Mouse (Mus musculus) limb, embryonic 14.5 days (tissue): ENCODE measurements around the gene Bend4. TPM values are rescaled to one million over a fixed set of nuclear protein-coding genes. Genes with fewer than 3 reads are reported as not detected.

Source experiments
- ATAC-seq: fragments of 200-750 bp; cut with Nextera tagmentation; 2 replicates; pipeline ENCODE4 v1.8.0; 2017; ENCODE audit warnings: low read depth, moderate number of reproducible peaks, moderate TSS enrichment; ENCODE audit not compliant: low FRiP score
- DNase-seq: peaks from one replicate; pipeline ENCODE4 v3.0.0-alpha.2; 2015; ENCODE audit warnings: low spot score
- H3K27ac ChIP-seq: fragments of 300-500 bp; sonication (generic); replicated peaks from 2 replicates; pipeline ENCODE4 v1.5.1; 2014; ENCODE audit warnings: low read depth, mild to moderate bottlenecking, low read length, moderate library complexity, mixed read lengths
- H3K27me3 ChIP-seq: fragments of 300-500 bp; sonication (generic); 2 replicates; pipeline ENCODE4 v1.6.1; 2014; ENCODE audit warnings: low read length, mixed read lengths; ENCODE audit not compliant: control insufficient read depth, insufficient read depth
- H3K36me3 ChIP-seq: fragments of 300-500 bp; sonication (generic); 2 replicates; pipeline ENCODE4 v1.6.1; 2014; ENCODE audit warnings: mild to moderate bottlenecking, low read length, moderate library complexity, mixed read lengths; ENCODE audit not compliant: control insufficient read depth, insufficient read depth
- H3K4me1 ChIP-seq: fragments of 300-500 bp; sonication (generic); 2 replicates; pipeline ENCODE4 v1.6.1; 2014; ENCODE audit warnings: antibody characterized with exemption, low read length, mixed read lengths; ENCODE audit not compliant: control insufficient read depth, insufficient read depth
- H3K4me2 ChIP-seq: fragments of 300-500 bp; sonication (generic); replicated peaks from 2 replicates; pipeline ENCODE4 v1.6.1; 2014; ENCODE audit warnings: low read depth, mild to moderate bottlenecking, low read length, moderate library complexity; ENCODE audit not compliant: severe bottlenecking
- H3K4me3 ChIP-seq: fragments of 300-500 bp; sonication (generic); replicated peaks from 2 replicates; pipeline ENCODE4 v1.5.1; 2014; ENCODE audit warnings: low read length
- H3K9ac ChIP-seq: fragments of 300-500 bp; sonication (generic); 2 replicates; pipeline ENCODE4 v1.6.1; 2014; ENCODE audit warnings: mild to moderate bottlenecking, low read depth, low read length, moderate library complexity; ENCODE audit not compliant: severe bottlenecking
- H3K9me3 ChIP-seq: fragments of 300-500 bp; sonication (generic); 2 replicates; pipeline ENCODE4 v1.6.1; 2016; ENCODE audit warnings: low read length; ENCODE audit not compliant: control insufficient read depth
- POLR2A ChIP-seq: fragments of 200-500 bp; IDR thresholded peaks from 2 replicates; pipeline ENCODE4 v1.8.0; 2012; ENCODE audit warnings: inconsistent platforms, mild to moderate bottlenecking, moderate library complexity, borderline replicate concordance; ENCODE audit not compliant: insufficient read depth, insufficient read length; ENCODE audit errors: extremely low read depth
- WGBS: fragments of 180-500 bp; shearing (Covaris S2); extraction: QIAGEN DNeasy Blood & Tissue Kit; methylation state at CpG from one replicate; pipeline ENCODE4 v1.1.7; 2014; 5-methylcytosine and 5-hydroxymethylcytosine counted together
- polyA plus RNA-seq, 2 experiments: library from polyadenylated mRNA; depleted of rRNA in 1 of 2; stranded (reverse) in 1 of 2; unstranded in 1 of 2; fragments of >200 nt; fragmentation: Nextera tagmentation in 1 of 2; extraction: Ambion mirVana in 1 of 2; gene quantifications; 2 replicates each; pipeline versions ENCODE4 v1.2.1 to v1.2.3; 2012 to 2014

Bend4 gene
- polyA plus RNA-seq, 2 experiments = 2.1 to 3.6 TPM

DNA sequence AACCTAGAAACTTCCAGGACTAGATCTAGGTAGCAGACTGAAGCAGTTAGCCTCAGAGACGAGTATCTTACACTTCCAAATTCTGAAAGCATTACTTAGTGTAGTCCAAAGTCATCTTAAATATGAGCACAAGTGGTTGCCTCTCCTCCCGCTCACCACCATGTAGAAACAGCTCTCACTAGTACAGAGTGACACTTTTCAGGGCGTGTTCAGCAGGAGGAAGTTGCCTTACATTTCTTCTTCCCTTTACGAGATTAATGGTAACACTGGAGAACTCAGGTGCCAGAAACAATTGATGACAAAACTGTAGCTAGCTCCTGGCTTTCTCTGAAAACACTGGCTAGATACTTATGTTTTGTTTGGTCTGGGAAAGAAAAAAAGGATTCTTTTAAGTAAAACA lies 8.7 kb downstream of the Bend4 start:
- no peak for TF ChIP-seq POLR2A
- H3K27ac ChIP-seq = no peak overlapping the region
- H3K9me3 ChIP-seq = no peaks in the 10 kb centered on the region
- 71% methylated on average over 4 of the region's 4 CpGs for WGBS
- H3K4me1 ChIP-seq = no peaks in the 10 kb centered on the region
- no peaks in the 10 kb centered on the region for H3K27me3 ChIP-seq
- no peak for ATAC-seq
- H3K4me3 ChIP-seq = no peak overlapping the region
- no peak overlapping the region for H3K9ac ChIP-seq
- no peak overlapping the region for H3K4me2 ChIP-seq
- DNase-seq = no peak
- 0 out of 2 replicates have a peak, but pooled peaks cover 3% of the 10 kb centered on the region for H3K36me3 ChIP-seq

DNA sequence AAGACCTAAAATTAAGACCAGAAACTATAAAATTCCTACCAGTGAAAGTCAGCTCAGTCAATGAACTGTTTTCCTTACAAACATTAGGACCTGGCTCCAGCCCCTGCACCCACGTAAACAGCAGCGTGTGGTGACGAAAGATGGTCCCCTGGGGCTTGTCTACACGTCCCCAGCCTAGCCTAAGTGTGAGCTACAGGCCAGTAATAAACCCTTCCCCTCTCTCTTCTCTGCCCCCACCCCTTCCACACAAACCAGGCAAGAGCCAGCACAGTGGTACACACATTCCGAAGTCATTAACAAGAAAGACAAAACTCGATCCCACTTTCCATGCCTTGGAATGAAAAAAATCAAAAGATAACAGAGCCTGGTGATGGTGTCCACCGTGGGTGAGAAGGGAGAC lies 16.6 kb downstream of the Bend4 start:
- no peak for TF ChIP-seq POLR2A
- ATAC-seq = no peak
- no peaks in the 10 kb centered on the region for H3K27me3 ChIP-seq
- no peaks in the 10 kb centered on the region for H3K9me3 ChIP-seq
- no peak overlapping the region for H3K4me3 ChIP-seq
- H3K4me2 ChIP-seq = no peak overlapping the region
- H3K36me3 ChIP-seq = no peaks in the 10 kb centered on the region
- no peak overlapping the region for H3K27ac ChIP-seq
- no peak overlapping the region for H3K9ac ChIP-seq
- peaks cover 12% of the 10 kb centered on the region for H3K4me1 ChIP-seq
- DNase-seq = no peak
- WGBS = 40% methylated on average over 7 of the region's 7 CpGs

- Histone ChIP-seq H3K27ac (no peak overlapping the region), H3K36me3 (no peaks in the 10 kb centered on the region), H3K9me3 (no peaks in the 10 kb centered on the region), H3K27me3 (no peaks in the 10 kb centered on the region), H3K4me3 (no peak overlapping the region), H3K4me1 (peaks cover 12% of the 10 kb centered on the region), H3K4me2 (no peak overlapping the region), H3K9ac (no peak overlapping the region)
- 13% methylated on average over 4 of the region's 4 CpGs for WGBS
- no peak for TF ChIP-seq POLR2A
- 0 out of 2 replicates have a peak, but pooled peaks have one; percentile 55 for ATAC-seq
- peak; percentile 24 for DNase-seq
Measured at GRCm38 (mm10) chr5:67410426-67410825, 17.7 kb downstream of the Bend4 start.

- WGBS = 45% methylated on average over 6 of the region's 6 CpGs
- no peak for ATAC-seq
- no peak for TF ChIP-seq POLR2A
- no peaks in the 10 kb centered on the region for H3K9me3 ChIP-seq
- no peak overlapping the region for H3K4me3 ChIP-seq
- H3K27me3 ChIP-seq = no peaks in the 10 kb centered on the region
- peaks cover 12% of the 10 kb centered on the region for H3K4me1 ChIP-seq
- H3K9ac ChIP-seq = no peak overlapping the region
- DNase-seq = no peak
- H3K36me3 ChIP-seq = no peaks in the 10 kb centered on the region
- H3K4me2 ChIP-seq = no peak overlapping the region
- no peak overlapping the region for H3K27ac ChIP-seq
Measured at GRCm38 (mm10) chr5:67408391-67408790, 19.7 kb downstream of the Bend4 start.

GRCm38 (mm10) chr5:67404919-67405318 lies 23.2 kb downstream of the Bend4 start:
- Histone ChIP-seq H3K4me3 (no peak overlapping the region), H3K9me3 (no peaks in the 10 kb centered on the region)

GRCm38 (mm10) chr5:67404380-67404779 lies 23.7 kb downstream of the Bend4 start:
- ATAC-seq (no peak), DNase-seq (no peak)
- 55% methylated on average over 7 of the region's 7 CpGs for WGBS
- H3K9ac ChIP-seq = no peak overlapping the region
- H3K4me1 ChIP-seq = peaks cover 24% of the 10 kb centered on the region
- no peaks in the 10 kb centered on the region for H3K27me3 ChIP-seq
- no peaks in the 10 kb centered on the region for H3K9me3 ChIP-seq
- no peak overlapping the region for H3K27ac ChIP-seq
- H3K4me2 ChIP-seq = no peak overlapping the region
- H3K4me3 ChIP-seq = no peak overlapping the region
- no peaks in the 10 kb centered on the region for H3K36me3 ChIP-seq
- no peak for TF ChIP-seq POLR2A

More at GRCm38 (mm10) chr5:67404919-67405318, 23.2 kb downstream of the Bend4 start:
- H3K4me2 ChIP-seq = no peak overlapping the region
- WGBS = 67% methylated on average over 9 of the region's 9 CpGs
- no peak for TF ChIP-seq POLR2A
- no peaks in the 10 kb centered on the region for H3K36me3 ChIP-seq
- no peak for DNase-seq
- H3K4me1 ChIP-seq = peaks cover 19% of the 10 kb centered on the region
- H3K9ac ChIP-seq = no peak overlapping the region
- no peak overlapping the region for H3K27ac ChIP-seq
- H3K27me3 ChIP-seq = no peaks in the 10 kb centered on the region
- no peak for ATAC-seq
